Mouse (Mus musculus): Measurements from ENCODE around the gene Vps37b. TPM values are rescaled to one million over a fixed set of nuclear protein-coding genes. Genes with fewer than 3 reads are reported as not detected.

Gene Vps37b
- total RNA-seq, 2 experiments from 2014 or later: 4.1 to 6.2 TPM

- intact Hi-C loops (cut with DNase I): no loop called here
- no peak for TF ChIP-seq CTCF (IDR thresholded peaks at IDR 0.05)
- no peak overlapping the region for H3K27ac ChIP-seq
- DNase-seq: no peak
- H3K4me3 ChIP-seq: no peak overlapping the region
Observed at GRCm38 (mm10) chr5:123957213-123957612, 74.9 kb downstream of the Vps37b start.

Small RNAs within 50 kb of the gene (microRNA-seq; reads per million reads assigned to microRNA genes)
- not detected for gene Mir7032

Other genes with a start within 250 kb of the Vps37b start
- not detected for gene Hcar2, start 166.8 kb downstream of the Vps37b start, total RNA-seq (2021)
- gene Hcar1, start 152.2 kb downstream of the Vps37b start, total RNA-seq (2021): under 1 TPM; 0.08 to 0.17 TPM
- gene Denr, start 125.1 kb downstream of the Vps37b start, total RNA-seq (2021): 10 to 100 TPM; 40.1 to 49.3 TPM
- 1 to 10 TPM in 1 of 2 experiments, under 1 TPM in 1; 0.89 to 1.1 TPM for gene Gm43518, start 104.9 kb downstream of the Vps37b start, total RNA-seq (2021)
- gene Ccdc62, start 101.6 kb downstream of the Vps37b start, total RNA-seq (2021): under 1 TPM; 0.66 to 0.73 TPM
- gene Hip1r, start 58.6 kb downstream of the Vps37b start, total RNA-seq (2021): 10 to 100 TPM in 1 of 2 experiments, 1 to 10 TPM in 1; 5.6 to 14.3 TPM
- gene Abcb9, start 63.5 kb upstream of the Vps37b start, total RNA-seq (2021): 10 to 100 TPM in 1 of 2 experiments, 1 to 10 TPM in 1; 7.1 to 11.9 TPM
- gene Ogfod2, start 80.0 kb upstream of the Vps37b start, total RNA-seq (2021): 10 to 100 TPM; 11.7 to 12.2 TPM
- gene Arl6ip4, start 83.8 kb upstream of the Vps37b start, total RNA-seq (2021): 10 to 100 TPM; 38.3 to 41.2 TPM
- 10 to 100 TPM; 18.1 to 28.4 TPM for gene Pitpnm2, start 217.5 kb upstream of the Vps37b start, total RNA-seq (2021)

All from gastrocnemius, adult 2 months (tissue).